Comparison of ENCODE assay signal across 9 mouse cellular contexts in the genomic region with DNA sequence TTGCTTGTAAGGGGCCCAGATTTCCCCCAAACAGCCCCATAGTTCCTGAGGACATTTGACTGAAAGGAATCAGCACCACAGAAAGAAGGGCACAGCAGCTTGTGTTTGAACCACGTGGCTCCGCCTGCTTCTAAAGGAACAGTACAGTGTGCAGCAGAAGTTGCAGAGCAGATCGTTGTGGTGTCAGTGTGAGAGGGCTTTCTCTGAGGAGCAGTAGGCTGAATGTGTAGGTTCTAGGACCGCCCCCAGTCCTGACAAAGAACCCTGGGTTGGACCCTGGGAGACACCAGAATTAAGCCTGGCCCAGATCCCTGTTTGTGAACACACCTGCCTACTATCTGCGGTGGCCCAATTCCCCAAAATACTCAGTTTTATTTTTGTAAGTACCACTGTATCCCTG. TPM values are rescaled to one million over a fixed set of nuclear protein-coding genes. Genes with fewer than 3 reads are reported as not detected.
DNase-seq lines count a peak whose midpoint lies in the region; ATAC-seq and TF ChIP-seq lines count a peak whose summit lies in the region.
"Had no signal": no experiment of that assay in that cellular context is flagged by ENCODE, and none has a peak within 500 bp of the region (broad histone marks: within the 10 kb centered on the region; RNA-seq: fewer than 3 reads in every experiment).

No protein-coding gene starts in this region.

- intact Hi-C loops in left cerebral cortex, postnatal 25 days (cut with DNase I): loop anchor here (5.0 kb wide), 1 partner anchor 166 kb away; no protein-coding TSS in a partner anchor

- H3K4me3 ChIP-seq in forebrain, embryonic 12.5 days (replicated peaks): no peak overlapping the region
- no peak overlapping the region for H3K4me3 ChIP-seq in forebrain, embryonic 11.5 days (ENCODE audit: low read depth, low read length)
- no peak overlapping the region for H3K4me3 ChIP-seq in embryonic facial prominence, embryonic 11.5 days (ENCODE audit: low read depth, low read length)
- H3K4me3 ChIP-seq in myocyte: peak overlapping the region; percentile 84

- H3ac ChIP-seq in myocyte (ENCODE audit: control insufficient read depth, insufficient read length): no peak overlapping the region

- ATAC-seq in forebrain, embryonic 12.5 days (ENCODE audit: low FRiP score): no peak
- no peak for ATAC-seq in forebrain, embryonic 11.5 days (replicated peaks; ENCODE audit: low FRiP score)
- ATAC-seq in embryonic facial prominence, embryonic 11.5 days (replicated peaks; ENCODE audit: insufficient number of reproducible peaks, low FRiP score, low TSS enrichment, low read depth): no peak

- DNase-seq in forebrain, embryonic 11.5 days (ENCODE audit: low spot score): no peak
- peak; percentile 64 to 84 for DNase-seq in left cerebral cortex, postnatal 25 days (ENCODE audit: low spot score in 2 of 2)
- DNase-seq in left cerebral cortex, adult 11 months (ENCODE audit: low spot score): no peak
- DNase-seq in embryonic facial prominence, embryonic 11.5 days (ENCODE audit: low spot score): no peak
- DNase-seq in retina, postnatal 1 day: no peak
- no peak for DNase-seq in adrenal gland, adult 2 months

- H3K27me3 ChIP-seq in forebrain, embryonic 12.5 days: no peaks in the 10 kb centered on the region
- H3K27me3 ChIP-seq in forebrain, embryonic 11.5 days (ENCODE audit: control insufficient read depth, insufficient read depth, low read length): no peaks in the 10 kb centered on the region
- no peaks in the 10 kb centered on the region for H3K27me3 ChIP-seq in embryonic facial prominence, embryonic 11.5 days (ENCODE audit: control insufficient read depth, insufficient read depth, low read length)
- H3K27me3 ChIP-seq in myocyte (ENCODE audit: control insufficient read depth, insufficient read depth, insufficient read length): no peaks in the 10 kb centered on the region

- peaks cover 30% of the 10 kb centered on the region for H3K4me1 ChIP-seq in forebrain, embryonic 12.5 days
- H3K4me1 ChIP-seq in forebrain, embryonic 11.5 days (replicated peaks; ENCODE audit: control insufficient read depth, insufficient read depth, low read length): peaks cover 14% of the 10 kb centered on the region; the same call in 1 of the 2 replicates
- H3K4me1 ChIP-seq in embryonic facial prominence, embryonic 11.5 days (ENCODE audit: control insufficient read depth, insufficient read depth, low read length): peaks cover 2% of the 10 kb centered on the region; the same call in 1 of the 2 replicates

- H3K36me3 ChIP-seq in forebrain, embryonic 12.5 days (replicated peaks): peaks cover 22% of the 10 kb centered on the region
- H3K36me3 ChIP-seq in forebrain, embryonic 11.5 days (ENCODE audit: control insufficient read depth, insufficient read depth, low read length): peaks cover 5% of the 10 kb centered on the region; the same call in 1 of the 2 replicates
- no peaks in the 10 kb centered on the region; the same call in 1 of the 2 replicates for H3K36me3 ChIP-seq in embryonic facial prominence, embryonic 11.5 days (replicated peaks; ENCODE audit: control insufficient read depth, insufficient read depth, low read depth, low read length)
- H3K36me3 ChIP-seq in myocyte (ENCODE audit: control insufficient read depth, insufficient read depth): no peaks in the 10 kb centered on the region

- H3K79me2 ChIP-seq in myocyte (ENCODE audit: control insufficient read depth, insufficient read depth): no peaks in the 10 kb centered on the region

- H3K4me2 ChIP-seq in forebrain, embryonic 12.5 days: peak overlapping the region; percentile 90; the same call in 1 of the 2 replicates
- no peak overlapping the region for H3K4me2 ChIP-seq in forebrain, embryonic 11.5 days (ENCODE audit: low read depth, low read length, severe bottlenecking)
- H3K4me2 ChIP-seq in embryonic facial prominence, embryonic 11.5 days (ENCODE audit: low read depth, low read length): peak overlapping the region; percentile 81; the same call in 1 of the 2 replicates
- H3K4me2 ChIP-seq in myocyte (ENCODE audit: low read depth): peak overlapping the region; percentile 99

- H3K9me3 ChIP-seq in forebrain, embryonic 12.5 days: no peaks in the 10 kb centered on the region
- H3K9me3 ChIP-seq in forebrain, embryonic 11.5 days (ENCODE audit: control insufficient read depth, low read length): no peaks in the 10 kb centered on the region
- H3K9me3 ChIP-seq in embryonic facial prominence, embryonic 11.5 days (replicated peaks; ENCODE audit: control insufficient read depth, low read length): no peaks in the 10 kb centered on the region

- TF ChIP-seq POLR2A in myocyte (IDR thresholded peaks at IDR 0.05; ENCODE audit: insufficient read length, low read depth): no peak

- H3K9ac ChIP-seq in forebrain, embryonic 12.5 days: no peak overlapping the region
- H3K9ac ChIP-seq in forebrain, embryonic 11.5 days (ENCODE audit: low read length): no peak overlapping the region
- no peak overlapping the region for H3K9ac ChIP-seq in embryonic facial prominence, embryonic 11.5 days (replicated peaks; ENCODE audit: low read length)

- no peak overlapping the region for H3K27ac ChIP-seq in forebrain, embryonic 12.5 days
- no peak overlapping the region for H3K27ac ChIP-seq in forebrain, embryonic 11.5 days (ENCODE audit: low read depth, low read length)
- no peak overlapping the region for H3K27ac ChIP-seq in embryonic facial prominence, embryonic 11.5 days (replicated peaks; ENCODE audit: low read depth, low read length)

- 78% methylated on average over 5 of the region's 5 CpGs for WGBS in forebrain, embryonic 12.5 days
- WGBS in forebrain, embryonic 11.5 days: 74% methylated on average over 5 of the region's 5 CpGs
- WGBS in embryonic facial prominence, embryonic 11.5 days: 81% methylated on average over 5 of the region's 5 CpGs

TF ChIP-seq in myocyte, 11 proteins besides CTCF, POLR2A, EP300 and RAD21:
- TF ChIP-seq MAX (IDR thresholded peaks at IDR 0.05; ENCODE audit: low read depth): no peak
- TF ChIP-seq POLR2AphosphoS2 (IDR thresholded peaks at IDR 0.05; ENCODE audit: insufficient read length, low read depth): no peak
- no peak for TF ChIP-seq E2F4 (IDR thresholded peaks at IDR 0.05; ENCODE audit: insufficient read depth)
- TF ChIP-seq SRF (IDR thresholded peaks at IDR 0.05; ENCODE audit: control insufficient read depth, insufficient read length, low read depth): no peak
- no peak for TF ChIP-seq USF1 (IDR thresholded peaks at IDR 0.05; ENCODE audit: low read depth)

RNA-seq across cellular contexts. Expression of gene Orai3, which starts 1.6 kb away (rescaled TPM):
- 5.7 and 6.0 TPM in 2 replicates for polyA plus RNA-seq in forebrain, embryonic 12.5 days (2016; fragmentation: Nextera tagmentation; extraction: Ambion mirVana)
- 6.6 and 7.1 TPM in 2 replicates for polyA plus RNA-seq in forebrain, embryonic 11.5 days (2014; fragmentation: Nextera tagmentation; extraction: Ambion mirVana)
- 10 to 100 TPM; 23.1 to 23.7 TPM for total RNA-seq in left cerebral cortex, postnatal 25 days (2021)
- polyA plus RNA-seq in embryonic facial prominence, embryonic 11.5 days (2014; fragmentation: Nextera tagmentation; extraction: Ambion mirVana): 8.6 and 8.7 TPM in 2 replicates
- 16.3 TPM for polyA plus RNA-seq in myocyte (2012; fragmentation: generic; extraction: Trizol)
- 10 to 100 TPM; 28.3 to 32.8 TPM for total RNA-seq in adrenal gland, adult 2 months (2021)
- polyA plus RNA-seq in adrenal gland, adult 2 months (2012; rRNA removed): 90.6 and 94.8 TPM in 2 replicates

RNA-seq across cellular contexts. Expression of gene Setd1a, which starts 5.2 kb away (rescaled TPM):
- 21.7 and 25.5 TPM in 2 replicates for polyA plus RNA-seq in forebrain, embryonic 12.5 days (2016; fragmentation: Nextera tagmentation; extraction: Ambion mirVana)
- 28.8 and 30.7 TPM in 2 replicates for polyA plus RNA-seq in forebrain, embryonic 11.5 days (2014; fragmentation: Nextera tagmentation; extraction: Ambion mirVana)
- 10 to 100 TPM; 42.3 to 43.4 TPM for total RNA-seq in left cerebral cortex, postnatal 25 days (2021)
- polyA plus RNA-seq in embryonic facial prominence, embryonic 11.5 days (2014; fragmentation: Nextera tagmentation; extraction: Ambion mirVana): 21.7 and 22.0 TPM in 2 replicates
- polyA plus RNA-seq in myocyte (2012; fragmentation: generic; extraction: Trizol): 13.7 TPM
- total RNA-seq in adrenal gland, adult 2 months (2021): 10 to 100 TPM; 36.0 to 42.6 TPM
- polyA plus RNA-seq in adrenal gland, adult 2 months (2012; rRNA removed): 12.6 and 15.9 TPM in 2 replicates

RNA-seq across cellular contexts. Expression of gene Gm49388, which starts 14.1 kb away (rescaled TPM):
- not detected in 2 replicates for polyA plus RNA-seq in forebrain, embryonic 12.5 days (2016; fragmentation: Nextera tagmentation; extraction: Ambion mirVana)
- not detected in 2 replicates for polyA plus RNA-seq in forebrain, embryonic 11.5 days (2014; fragmentation: Nextera tagmentation; extraction: Ambion mirVana)
- total RNA-seq in left cerebral cortex, postnatal 25 days (2021): 1 to 10 TPM; 3.5 to 4.5 TPM
- polyA plus RNA-seq in embryonic facial prominence, embryonic 11.5 days (2014; fragmentation: Nextera tagmentation; extraction: Ambion mirVana): not detected in 2 replicates
- polyA plus RNA-seq in myocyte (2012; fragmentation: generic; extraction: Trizol): 1.4 TPM
- 1 to 10 TPM; 2.2 to 4.6 TPM for total RNA-seq in adrenal gland, adult 2 months (2021)
- polyA plus RNA-seq in adrenal gland, adult 2 months (2012; rRNA removed): not detected in 2 replicates
- polyA plus RNA-seq: large intestine, adult 2 months had no signal

RNA-seq across cellular contexts. Expression of gene Fbxl19, which starts 26.9 kb away (rescaled TPM):
- polyA plus RNA-seq in forebrain, embryonic 12.5 days (2016; fragmentation: Nextera tagmentation; extraction: Ambion mirVana): 9.0 and 10.3 TPM in 2 replicates
- polyA plus RNA-seq in forebrain, embryonic 11.5 days (2014; fragmentation: Nextera tagmentation; extraction: Ambion mirVana): 7.9 and 9.7 TPM in 2 replicates
- total RNA-seq in left cerebral cortex, postnatal 25 days (2021): 10 to 100 TPM; 81.3 to 88.2 TPM
- polyA plus RNA-seq in embryonic facial prominence, embryonic 11.5 days (2014; fragmentation: Nextera tagmentation; extraction: Ambion mirVana): 9.4 and 9.5 TPM in 2 replicates
- 11.9 TPM for polyA plus RNA-seq in myocyte (2012; fragmentation: generic; extraction: Trizol)
- total RNA-seq in adrenal gland, adult 2 months (2021): 10 to 100 TPM in 1 of 2 experiments, 1 to 10 TPM in 1; 9.5 to 11.6 TPM
- 34.5 and 42.6 TPM in 2 replicates for polyA plus RNA-seq in adrenal gland, adult 2 months (2012; rRNA removed)

RNA-seq across cellular contexts. Expression of gene Hsd3b7, which starts 29.1 kb away (rescaled TPM):
- polyA plus RNA-seq in forebrain, embryonic 12.5 days (2016; fragmentation: Nextera tagmentation; extraction: Ambion mirVana): 7.3 and 7.6 TPM in 2 replicates
- 6.5 and 7.9 TPM in 2 replicates for polyA plus RNA-seq in forebrain, embryonic 11.5 days (2014; fragmentation: Nextera tagmentation; extraction: Ambion mirVana)
- total RNA-seq in left cerebral cortex, postnatal 25 days (2021): 1 to 10 TPM; 3.6 to 6.8 TPM
- 8.2 and 8.3 TPM in 2 replicates for polyA plus RNA-seq in embryonic facial prominence, embryonic 11.5 days (2014; fragmentation: Nextera tagmentation; extraction: Ambion mirVana)
- polyA plus RNA-seq in myocyte (2012; fragmentation: generic; extraction: Trizol): 15.0 TPM
- total RNA-seq in adrenal gland, adult 2 months (2021): 10 to 100 TPM; 45.5 to 46.2 TPM
- polyA plus RNA-seq in adrenal gland, adult 2 months (2012; rRNA removed): 83.9 and 86.5 TPM in 2 replicates

Comparison
In these comparisons a context has a peak if more than half of its experiments do, and no peak if none do; other contexts are left out.
1. DNase-seq: peak in left cerebral cortex, postnatal 25 days (2 of 2); none in forebrain, embryonic 11.5 days (single experiment), left cerebral cortex, adult 11 months (single experiment), embryonic facial prominence, embryonic 11.5 days (single experiment), retina, postnatal 1 day (single experiment) and adrenal gland, adult 2 months (single experiment).